Mouse (Mus musculus) kidney, embryonic 16.5 days (tissue): ENCODE results near the gene Galntl6. TPM values are rescaled to one million over a fixed set of nuclear protein-coding genes. Genes with fewer than 3 reads are reported as not detected.

Source experiments
- ATAC-seq: fragments of 200-750 bp; cut with Nextera tagmentation; 2 replicates; pipeline ENCODE4 v1.8.0; 2017; ENCODE audit warnings: moderate TSS enrichment; ENCODE audit not compliant: low FRiP score, low TSS enrichment
- H3K27ac ChIP-seq: fragments of 300-500 bp; sonication (generic); 2 replicates; pipeline ENCODE4 v1.5.1; 2014; ENCODE audit warnings: low read length
- H3K27me3 ChIP-seq: fragments of 300-500 bp; sonication (generic); 2 replicates; pipeline ENCODE4 v1.6.1; 2014; ENCODE audit warnings: low read length, control low read depth, mixed read lengths; ENCODE audit not compliant: insufficient read depth
- H3K36me3 ChIP-seq: fragments of 300-500 bp; sonication (generic); 2 replicates; pipeline ENCODE4 v1.6.1; 2014; ENCODE audit warnings: low read length, control low read depth, mixed read lengths; ENCODE audit not compliant: insufficient read depth
- H3K4me1 ChIP-seq: fragments of 300-500 bp; sonication (generic); 2 replicates; pipeline ENCODE4 v1.6.1; 2014; ENCODE audit warnings: low read length, control low read depth, mixed read lengths; ENCODE audit not compliant: insufficient read depth
- H3K4me2 ChIP-seq: fragments of 300-500 bp; sonication (generic); replicated peaks from 2 replicates; pipeline ENCODE4 v1.6.1; 2014; ENCODE audit warnings: low read depth, low read length
- H3K4me3 ChIP-seq: fragments of 300-500 bp; sonication (generic); 2 replicates; pipeline ENCODE4 v1.5.1; 2014; ENCODE audit warnings: mild to moderate bottlenecking, low read length
- H3K9ac ChIP-seq: fragments of 300-500 bp; sonication (generic); replicated peaks from 2 replicates; pipeline ENCODE4 v1.6.1; 2014; ENCODE audit warnings: low read length
- H3K9me3 ChIP-seq: fragments of 300-500 bp; sonication (generic); 2 replicates; pipeline ENCODE4 v1.6.1; 2016; ENCODE audit warnings: low read length, control low read depth
- WGBS: fragments of 180-500 bp; shearing (Covaris S2); extraction: QIAGEN DNeasy Blood & Tissue Kit; methylation state at CpG from one replicate; pipeline ENCODE4 v1.1.7; 2014; 5-methylcytosine and 5-hydroxymethylcytosine counted together
- polyA plus RNA-seq: library from polyadenylated mRNA; unstranded; fragments of >200 nt; fragmentation: Nextera tagmentation; extraction: Ambion mirVana; gene quantifications from 2 replicates; pipeline ENCODE4 v1.2.1, GENCODE M21; 2015

Gene Galntl6
- polyA plus RNA-seq, 1 experiment from 2014 or later: 1.4 TPM

- peaks cover 17% of the 10 kb centered on the region for H3K4me1 ChIP-seq
- no peaks in the 10 kb centered on the region for H3K27me3 ChIP-seq
- no peak overlapping the region for H3K4me3 ChIP-seq
- H3K36me3 ChIP-seq: no peaks in the 10 kb centered on the region
- H3K9me3 ChIP-seq: no peaks in the 10 kb centered on the region
- no peak overlapping the region for H3K4me2 ChIP-seq
- WGBS: 13% methylated on average over 12 of the region's 12 CpGs
- ATAC-seq: peak; percentile 77
- no peak overlapping the region for H3K9ac ChIP-seq
- H3K27ac ChIP-seq: peak overlapping the region; percentile 36; the same call in 1 of the 2 replicates
Observed at GRCm38 (mm10) chr8:57962286-57963110, 949.9 kb downstream of the Galntl6 start.

- ATAC-seq: no peak
- 41% methylated on average over 3 of the region's 3 CpGs for WGBS
Observed at GRCm38 (mm10) chr8:57959136-57959535, 953.3 kb downstream of the Galntl6 start.

GRCm38 (mm10) chr8:57958121-57958901, 954.1 kb downstream of the Galntl6 start:
- Histone ChIP-seq H3K36me3 (no peaks in the 10 kb centered on the region), H3K4me2 (peak overlapping the region; percentile 15; the same call in 1 of the 2 replicates), H3K27me3 (no peaks in the 10 kb centered on the region), H3K9me3 (no peaks in the 10 kb centered on the region), H3K4me1 (peaks cover 17% of the 10 kb centered on the region), H3K27ac (no peak overlapping the region), H3K9ac (no peak overlapping the region), H3K4me3 (no peak overlapping the region)
- 31% methylated on average over 16 of the region's 16 CpGs for WGBS
- peak; percentile 46; the same call in 1 of the 2 replicates for ATAC-seq

More at GRCm38 (mm10) chr8:57959136-57959535, 953.3 kb downstream of the Galntl6 start:
- H3K4me3 ChIP-seq: no peak overlapping the region
- peaks cover 17% of the 10 kb centered on the region for H3K4me1 ChIP-seq
- H3K36me3 ChIP-seq: no peaks in the 10 kb centered on the region
- no peak overlapping the region for H3K4me2 ChIP-seq
- H3K27me3 ChIP-seq: no peaks in the 10 kb centered on the region
- H3K9ac ChIP-seq: no peak overlapping the region
- H3K9me3 ChIP-seq: no peaks in the 10 kb centered on the region
- no peak overlapping the region for H3K27ac ChIP-seq

GRCm38 (mm10) chr8:57955501-57955900, 956.9 kb downstream of the Galntl6 start:
- no peaks in the 10 kb centered on the region for H3K27me3 ChIP-seq
- H3K4me2 ChIP-seq: no peak overlapping the region
- no peak overlapping the region for H3K9ac ChIP-seq
- H3K27ac ChIP-seq: no peak overlapping the region
- no peaks in the 10 kb centered on the region for H3K36me3 ChIP-seq
- H3K4me1 ChIP-seq: peaks cover 7% of the 10 kb centered on the region; the same call in 1 of the 2 replicates
- no peaks in the 10 kb centered on the region for H3K9me3 ChIP-seq
- no peak for ATAC-seq
- H3K4me3 ChIP-seq: no peak overlapping the region
- WGBS: 77% methylated on average over 7 of the region's 7 CpGs

GRCm38 (mm10) chr8:57941113-57941512, 971.3 kb downstream of the Galntl6 start:
- ATAC-seq: no peak
- no peak overlapping the region for H3K27ac ChIP-seq
- H3K9me3 ChIP-seq: no peaks in the 10 kb centered on the region
- no peaks in the 10 kb centered on the region for H3K27me3 ChIP-seq
- 71% methylated on average over 2 of the region's 2 CpGs for WGBS
- H3K4me3 ChIP-seq: no peak overlapping the region
- no peak overlapping the region for H3K9ac ChIP-seq
- H3K4me1 ChIP-seq: peaks cover 3% of the 10 kb centered on the region; the same call in 1 of the 2 replicates
- H3K36me3 ChIP-seq: no peaks in the 10 kb centered on the region
- no peak overlapping the region for H3K4me2 ChIP-seq

- no peaks in the 10 kb centered on the region for H3K9me3 ChIP-seq
- no peaks in the 10 kb centered on the region for H3K27me3 ChIP-seq
- H3K36me3 ChIP-seq: no peaks in the 10 kb centered on the region
- 0 out of 2 replicates have a peak, but pooled peaks have one; percentile 32 for ATAC-seq
- H3K4me1 ChIP-seq: peaks cover 3% of the 10 kb centered on the region; the same call in 1 of the 2 replicates
- peak overlapping the region; percentile 36; the same call in 1 of the 2 replicates for H3K9ac ChIP-seq
- peak overlapping the region; percentile 55 for H3K4me2 ChIP-seq
- H3K27ac ChIP-seq: no peak overlapping the region
- H3K4me3 ChIP-seq: peak overlapping the region; percentile 34
- WGBS: 34% methylated on average over 5 of the region's 5 CpGs
Observed at GRCm38 (mm10) chr8:57939856-57940420, 972.5 kb downstream of the Galntl6 start.

- H3K9me3 ChIP-seq: no peaks in the 10 kb centered on the region
- 10% methylated on average over 8 of the region's 8 CpGs for WGBS
- H3K4me3 ChIP-seq: peak overlapping the region; percentile 34
- peaks cover 3% of the 10 kb centered on the region; the same call in 1 of the 2 replicates for H3K4me1 ChIP-seq
- H3K4me2 ChIP-seq: peak overlapping the region; percentile 55
- H3K36me3 ChIP-seq: no peaks in the 10 kb centered on the region
- peak overlapping the region; percentile 36; the same call in 1 of the 2 replicates for H3K9ac ChIP-seq
- H3K27me3 ChIP-seq: no peaks in the 10 kb centered on the region
- H3K27ac ChIP-seq: no peak overlapping the region
- peak; percentile 79 for ATAC-seq
Observed at GRCm38 (mm10) chr8:57939177-57939855, 973.1 kb downstream of the Galntl6 start.

GRCm38 (mm10) chr8:57927074-57927473, 985.4 kb downstream of the Galntl6 start:
- ATAC-seq: no peak

GRCm38 (mm10) chr8:57923556-57923955, 988.9 kb downstream of the Galntl6 start:
- no peak for ATAC-seq
- WGBS: 61% methylated on average over 6 of the region's 6 CpGs
- no peak overlapping the region for H3K4me2 ChIP-seq

More at GRCm38 (mm10) chr8:57927074-57927473, 985.4 kb downstream of the Galntl6 start:
- Histone ChIP-seq H3K9ac (no peak overlapping the region), H3K36me3 (no peaks in the 10 kb centered on the region), H3K4me2 (no peak overlapping the region), H3K27me3 (0 out of 2 replicates have a peak, but pooled peaks cover 2% of the 10 kb centered on the region), H3K27ac (no peak overlapping the region), H3K4me3 (no peak overlapping the region), H3K4me1 (no peaks in the 10 kb centered on the region), H3K9me3 (no peaks in the 10 kb centered on the region)
- 41% methylated on average over 6 of the region's 6 CpGs for WGBS

More at GRCm38 (mm10) chr8:57923556-57923955, 988.9 kb downstream of the Galntl6 start:
- no peak overlapping the region for H3K4me3 ChIP-seq
- no peak overlapping the region for H3K27ac ChIP-seq
- no peaks in the 10 kb centered on the region for H3K9me3 ChIP-seq
- H3K36me3 ChIP-seq: no peaks in the 10 kb centered on the region
- 0 out of 2 replicates have a peak, but pooled peaks cover 2% of the 10 kb centered on the region for H3K27me3 ChIP-seq
- H3K9ac ChIP-seq: no peak overlapping the region
- no peaks in the 10 kb centered on the region for H3K4me1 ChIP-seq
